Mouse (Mus musculus): ENCODE results near the gene Mboat2. TPM values are rescaled to one million over a fixed set of nuclear protein-coding genes. Genes with fewer than 3 reads are reported as not detected.

The Mboat2 gene
- polyA plus RNA-seq, 1 experiment from 2014 or later, result 34.4 TPM

DNA sequence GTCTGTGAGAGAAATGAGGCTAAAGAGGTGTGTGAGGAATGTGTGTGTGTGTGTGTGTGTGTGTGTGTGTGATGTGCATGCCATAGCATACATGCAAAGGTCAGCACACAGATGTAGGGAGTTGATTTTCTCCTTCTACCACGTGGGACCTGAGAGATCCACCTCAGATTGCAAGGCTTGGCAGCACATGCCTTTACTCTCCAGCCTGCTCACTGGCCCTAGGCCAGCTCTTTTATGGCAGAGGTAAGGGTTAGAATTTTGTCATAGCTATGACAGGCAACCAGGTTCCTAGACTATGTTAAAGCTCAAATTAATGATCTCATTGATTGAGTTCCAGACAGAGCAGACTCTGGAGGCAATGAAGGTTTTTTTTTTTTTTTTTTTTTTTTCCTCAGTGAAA is 33.1 kb downstream of the Mboat2 start:
- Histone ChIP-seq H3K36me3 (ENCODE audit: control insufficient read depth, insufficient read depth, low read length) (no peaks in the 10 kb centered on the region), H3K27ac (replicated peaks in 1 of 2; ENCODE audit: control insufficient read depth in 1 of 2, insufficient read depth in 1 of 2, low read depth in 2 of 2, low read length in 2 of 2) (no peak overlapping the region), H3K4me2 (ENCODE audit: low read length) (no peak overlapping the region), H3K27me3 (ENCODE audit: control insufficient read depth, insufficient read depth, low read length) (no peaks in the 10 kb centered on the region), H3K9ac (ENCODE audit: low read length) (no peak overlapping the region), H3K4me3 (ENCODE audit: control insufficient read depth in 1 of 2, insufficient read depth in 1 of 2, low read depth in 1 of 2, low read length in 2 of 2) (no peak overlapping the region), H3K4me1 (ENCODE audit: control insufficient read depth in 2 of 2, insufficient read depth in 2 of 2, low read length in 2 of 2) (peaks cover 11 to 28% of the 10 kb centered on the region in 2 experiments), H3K9me3 (ENCODE audit: control insufficient read depth, low read length) (no peaks in the 10 kb centered on the region)
- no peak for ATAC-seq (ENCODE audit: insufficient number of reproducible peaks, insufficient read depth, low FRiP score, low read depth)
- 19% methylated on average over 1 of the region's 1 CpGs for WGBS

- no peak for ATAC-seq (ENCODE audit: insufficient number of reproducible peaks, insufficient read depth, low FRiP score, low read depth)
- Histone ChIP-seq H3K27me3 (ENCODE audit: control insufficient read depth, insufficient read depth, low read length) (no peaks in the 10 kb centered on the region), H3K4me3 (ENCODE audit: control insufficient read depth in 1 of 2, insufficient read depth in 1 of 2, low read depth in 1 of 2, low read length in 2 of 2) (no peak overlapping the region), H3K9me3 (ENCODE audit: control insufficient read depth, low read length) (no peaks in the 10 kb centered on the region), H3K27ac (replicated peaks in 1 of 2; ENCODE audit: control insufficient read depth in 1 of 2, insufficient read depth in 1 of 2, low read depth in 2 of 2, low read length in 2 of 2) (peak overlapping the region; percentile 21 to 48; a peak in 2 of 4 replicates), H3K9ac (ENCODE audit: low read length) (no peak overlapping the region), H3K36me3 (ENCODE audit: control insufficient read depth, insufficient read depth, low read length) (no peaks in the 10 kb centered on the region), H3K4me2 (ENCODE audit: low read length) (no peak overlapping the region), H3K4me1 (ENCODE audit: control insufficient read depth in 2 of 2, insufficient read depth in 2 of 2, low read length in 2 of 2) (peaks cover 8 to 21% of the 10 kb centered on the region in 2 experiments)
- 61% methylated on average over 6 of the region's 6 CpGs for WGBS
Observed at GRCm38 (mm10) chr12:24866645-24867044, 36.0 kb downstream of the Mboat2 start.

DNA sequence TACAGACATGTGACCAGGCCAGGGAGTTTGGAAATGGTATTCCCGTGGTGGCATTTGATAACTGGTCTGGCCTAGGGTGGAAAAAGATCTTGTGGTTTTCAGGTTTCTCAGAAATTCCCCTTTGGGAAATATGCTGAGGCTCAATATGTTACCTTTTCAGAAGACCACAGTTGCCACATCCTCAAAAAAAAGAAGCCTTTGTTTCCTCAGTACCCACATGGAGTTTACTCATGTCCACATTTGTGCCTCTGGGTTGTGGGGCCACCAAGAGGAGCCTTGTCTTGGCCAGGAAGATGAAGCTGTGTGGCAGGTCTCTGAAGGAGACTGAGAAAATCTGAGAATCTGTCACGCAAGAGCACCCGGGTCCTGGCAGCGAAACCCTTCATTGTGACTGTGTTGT is 38.0 kb downstream of the Mboat2 start:
- no peak overlapping the region for H3K27ac ChIP-seq (replicated peaks in 1 of 2; ENCODE audit: control insufficient read depth in 1 of 2, insufficient read depth in 1 of 2, low read depth in 2 of 2, low read length in 2 of 2)
- no peak overlapping the region for H3K4me3 ChIP-seq (ENCODE audit: control insufficient read depth in 1 of 2, insufficient read depth in 1 of 2, low read depth in 1 of 2, low read length in 2 of 2)
- peaks cover 7 to 17% of the 10 kb centered on the region in 2 experiments for H3K4me1 ChIP-seq (ENCODE audit: control insufficient read depth in 2 of 2, insufficient read depth in 2 of 2, low read length in 2 of 2)
- H3K9ac ChIP-seq (ENCODE audit: low read length), result no peak overlapping the region
- no peaks in the 10 kb centered on the region for H3K36me3 ChIP-seq (ENCODE audit: control insufficient read depth, insufficient read depth, low read length)
- no peaks in the 10 kb centered on the region for H3K9me3 ChIP-seq (ENCODE audit: control insufficient read depth, low read length)
- WGBS, result 89% methylated on average over 4 of the region's 4 CpGs
- H3K27me3 ChIP-seq (ENCODE audit: control insufficient read depth, insufficient read depth, low read length), result no peaks in the 10 kb centered on the region
- ATAC-seq (ENCODE audit: insufficient number of reproducible peaks, insufficient read depth, low FRiP score, low read depth), result no peak
- no peak overlapping the region for H3K4me2 ChIP-seq (ENCODE audit: low read length)

- Histone ChIP-seq H3K36me3 (ENCODE audit: control insufficient read depth, insufficient read depth, low read length) (no peaks in the 10 kb centered on the region), H3K4me3 (ENCODE audit: control insufficient read depth in 1 of 2, insufficient read depth in 1 of 2, low read depth in 1 of 2, low read length in 2 of 2) (no peak overlapping the region), H3K27ac (replicated peaks in 1 of 2; ENCODE audit: control insufficient read depth in 1 of 2, insufficient read depth in 1 of 2, low read depth in 2 of 2, low read length in 2 of 2) (no peak overlapping the region), H3K4me1 (ENCODE audit: control insufficient read depth in 2 of 2, insufficient read depth in 2 of 2, low read length in 2 of 2) (peaks cover 5 to 15% of the 10 kb centered on the region in 2 experiments), H3K9me3 (ENCODE audit: control insufficient read depth, low read length) (no peaks in the 10 kb centered on the region), H3K4me2 (ENCODE audit: low read length) (no peak overlapping the region), H3K27me3 (ENCODE audit: control insufficient read depth, insufficient read depth, low read length) (no peaks in the 10 kb centered on the region), H3K9ac (ENCODE audit: low read length) (no peak overlapping the region)
- no peak for ATAC-seq (ENCODE audit: insufficient number of reproducible peaks, insufficient read depth, low FRiP score, low read depth)
- WGBS, result 76% methylated on average over 5 of the region's 5 CpGs
Observed at GRCm38 (mm10) chr12:24869231-24869630, 38.6 kb downstream of the Mboat2 start.

DNA sequence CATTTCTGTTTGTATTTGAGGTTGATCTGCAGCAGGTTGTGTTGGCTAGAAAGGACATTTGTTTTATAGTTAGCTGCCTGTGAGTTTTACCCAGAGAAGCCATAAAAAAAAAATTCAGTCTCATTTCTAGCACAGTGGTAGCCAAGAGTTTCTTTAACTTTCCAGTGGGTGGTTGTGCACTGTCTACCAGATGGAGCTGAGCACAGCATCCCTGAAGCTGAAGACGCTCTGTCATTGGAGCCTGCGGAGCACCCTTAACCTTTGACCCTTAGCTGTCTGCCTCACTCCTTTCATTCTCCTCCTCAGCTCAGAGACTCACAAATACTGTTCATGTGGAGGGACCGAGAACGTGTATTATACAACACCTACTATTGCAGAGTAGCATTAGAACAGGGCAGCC is 40.2 kb downstream of the Mboat2 start:
- 87% methylated on average over 4 of the region's 4 CpGs for WGBS
- no peak overlapping the region for H3K4me3 ChIP-seq (ENCODE audit: control insufficient read depth in 1 of 2, insufficient read depth in 1 of 2, low read depth in 1 of 2, low read length in 2 of 2)
- ATAC-seq (ENCODE audit: insufficient number of reproducible peaks, insufficient read depth, low FRiP score, low read depth), result no peak
- H3K4me1 ChIP-seq (ENCODE audit: control insufficient read depth in 2 of 2, insufficient read depth in 2 of 2, low read length in 2 of 2), result peaks cover 5 to 10% of the 10 kb centered on the region in 2 experiments
- no peak overlapping the region for H3K9ac ChIP-seq (ENCODE audit: low read length)
- no peaks in the 10 kb centered on the region for H3K36me3 ChIP-seq (ENCODE audit: control insufficient read depth, insufficient read depth, low read length)
- no peak overlapping the region for H3K27ac ChIP-seq (replicated peaks in 1 of 2; ENCODE audit: control insufficient read depth in 1 of 2, insufficient read depth in 1 of 2, low read depth in 2 of 2, low read length in 2 of 2)
- H3K4me2 ChIP-seq (ENCODE audit: low read length), result no peak overlapping the region
- no peaks in the 10 kb centered on the region for H3K27me3 ChIP-seq (ENCODE audit: control insufficient read depth, insufficient read depth, low read length)
- H3K9me3 ChIP-seq (ENCODE audit: control insufficient read depth, low read length), result no peaks in the 10 kb centered on the region

DNA sequence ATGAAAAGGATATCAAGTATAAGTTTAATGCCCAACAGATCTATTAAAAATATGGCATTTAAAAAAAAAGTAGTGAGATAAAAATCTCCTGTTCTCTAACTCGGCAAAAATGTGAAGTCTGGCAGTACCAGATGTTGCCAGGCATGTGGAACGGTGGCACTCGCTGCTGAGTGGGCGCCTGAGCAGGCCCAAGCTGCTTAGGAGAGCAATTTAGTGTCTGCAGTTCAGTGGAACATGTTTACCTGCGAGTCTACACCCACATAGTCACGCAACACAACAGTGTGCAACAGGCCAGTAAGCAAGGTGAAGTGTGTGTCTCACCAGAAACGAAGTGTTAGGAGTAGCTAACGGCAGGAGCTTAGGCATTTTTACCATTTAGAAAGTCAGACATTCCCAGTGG is 41.6 kb downstream of the Mboat2 start:
- WGBS, result 82% methylated on average over 8 of the region's 8 CpGs
- Histone ChIP-seq H3K4me3 (ENCODE audit: control insufficient read depth in 1 of 2, insufficient read depth in 1 of 2, low read depth in 1 of 2, low read length in 2 of 2) (no peak overlapping the region), H3K36me3 (ENCODE audit: control insufficient read depth, insufficient read depth, low read length) (no peaks in the 10 kb centered on the region), H3K9ac (ENCODE audit: low read length) (no peak overlapping the region), H3K4me2 (ENCODE audit: low read length) (no peak overlapping the region), H3K27me3 (ENCODE audit: control insufficient read depth, insufficient read depth, low read length) (no peaks in the 10 kb centered on the region), H3K9me3 (ENCODE audit: control insufficient read depth, low read length) (no peaks in the 10 kb centered on the region), H3K4me1 (ENCODE audit: control insufficient read depth in 2 of 2, insufficient read depth in 2 of 2, low read length in 2 of 2) (peaks cover 2 to 4% of the 10 kb centered on the region in 2 experiments; a peak in 2 of 4 replicates), H3K27ac (replicated peaks in 1 of 2; ENCODE audit: control insufficient read depth in 1 of 2, insufficient read depth in 1 of 2, low read depth in 2 of 2, low read length in 2 of 2) (no peak overlapping the region)
- ATAC-seq (ENCODE audit: insufficient number of reproducible peaks, insufficient read depth, low FRiP score, low read depth), result no peak

DNA sequence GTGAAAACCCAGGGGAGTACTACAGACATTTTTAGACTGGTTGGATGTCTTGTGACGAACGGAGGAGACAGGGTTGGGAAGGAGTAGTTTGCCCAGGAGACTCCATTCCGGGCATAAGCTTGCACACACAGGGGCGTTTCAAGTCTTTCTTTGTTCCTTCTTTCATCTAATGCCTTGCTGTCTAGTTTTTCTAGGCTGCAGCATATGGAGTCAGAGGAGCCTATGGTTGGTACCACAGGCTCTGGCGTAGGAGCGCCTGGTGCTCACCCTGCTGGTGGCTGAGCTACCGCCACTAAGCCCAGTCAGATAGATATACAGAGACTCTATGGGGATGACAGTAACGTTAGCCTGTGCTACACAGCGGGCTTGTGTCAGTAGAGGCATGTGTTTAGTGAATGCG is 42.0 kb downstream of the Mboat2 start:
- H3K4me3 ChIP-seq (ENCODE audit: control insufficient read depth in 1 of 2, insufficient read depth in 1 of 2, low read depth in 1 of 2, low read length in 2 of 2), result no peak overlapping the region
- WGBS, result 73% methylated on average over 10 of the region's 10 CpGs
- ATAC-seq (ENCODE audit: insufficient number of reproducible peaks, insufficient read depth, low FRiP score, low read depth), result no peak
- H3K9me3 ChIP-seq (ENCODE audit: control insufficient read depth, low read length), result no peaks in the 10 kb centered on the region
- peaks cover 5 to 6% of the 10 kb centered on the region in 2 experiments; a peak in 3 of 4 replicates for H3K4me1 ChIP-seq (ENCODE audit: control insufficient read depth in 2 of 2, insufficient read depth in 2 of 2, low read length in 2 of 2)
- H3K9ac ChIP-seq (ENCODE audit: low read length), result no peak overlapping the region
- H3K4me2 ChIP-seq (ENCODE audit: low read length), result no peak overlapping the region
- no peaks in the 10 kb centered on the region for H3K36me3 ChIP-seq (ENCODE audit: control insufficient read depth, insufficient read depth, low read length)
- no peak overlapping the region for H3K27ac ChIP-seq (replicated peaks in 1 of 2; ENCODE audit: control insufficient read depth in 1 of 2, insufficient read depth in 1 of 2, low read depth in 2 of 2, low read length in 2 of 2)
- no peaks in the 10 kb centered on the region for H3K27me3 ChIP-seq (ENCODE audit: control insufficient read depth, insufficient read depth, low read length)

- no peaks in the 10 kb centered on the region for H3K9me3 ChIP-seq (ENCODE audit: control insufficient read depth, low read length)
- H3K4me3 ChIP-seq (ENCODE audit: control insufficient read depth in 1 of 2, insufficient read depth in 1 of 2, low read depth in 1 of 2, low read length in 2 of 2), result no peak overlapping the region
- H3K4me1 ChIP-seq (ENCODE audit: control insufficient read depth in 2 of 2, insufficient read depth in 2 of 2, low read length in 2 of 2), result peaks cover 13 to 19% of the 10 kb centered on the region in 2 experiments
- H3K36me3 ChIP-seq (ENCODE audit: control insufficient read depth, insufficient read depth, low read length), result no peaks in the 10 kb centered on the region
- H3K27ac ChIP-seq (replicated peaks in 1 of 2; ENCODE audit: control insufficient read depth in 1 of 2, insufficient read depth in 1 of 2, low read depth in 2 of 2, low read length in 2 of 2), result no peak overlapping the region
- no peaks in the 10 kb centered on the region for H3K27me3 ChIP-seq (ENCODE audit: control insufficient read depth, insufficient read depth, low read length)
- WGBS, result 94% methylated on average over 1 of the region's 1 CpGs
- no peak overlapping the region for H3K9ac ChIP-seq (ENCODE audit: low read length)
- H3K4me2 ChIP-seq (ENCODE audit: low read length), result no peak overlapping the region
- ATAC-seq (ENCODE audit: insufficient number of reproducible peaks, insufficient read depth, low FRiP score, low read depth), result no peak
Observed at GRCm38 (mm10) chr12:24875908-24876307, 45.2 kb downstream of the Mboat2 start.

All from heart, embryonic 14.5 days (tissue).